Mouse (Mus musculus) left cerebral cortex, adult 8-10 months (tissue): ENCODE results near the gene Iqcf6. TPM values are rescaled to one million over a fixed set of nuclear protein-coding genes. Genes with fewer than 3 reads are reported as not detected.
A peak's percentile ranks its signal among the peaks of the same experiment; 100 is the strongest.

Experiments
- DNase-seq, 2 experiments: peaks; one replicate each; pipeline ENCODE4 v3.0.0; 2022; ENCODE audit warnings: low spot score in 2 of 2
- total RNA-seq, 4 experiments: library from RNA; stranded (reverse); gene quantifications; 2 replicates each; pipeline ENCODE4 v1.2.4; 2022

Iqcf6 gene
- total RNA-seq, 4 experiments from 2014 or later, result not detected

DNA sequence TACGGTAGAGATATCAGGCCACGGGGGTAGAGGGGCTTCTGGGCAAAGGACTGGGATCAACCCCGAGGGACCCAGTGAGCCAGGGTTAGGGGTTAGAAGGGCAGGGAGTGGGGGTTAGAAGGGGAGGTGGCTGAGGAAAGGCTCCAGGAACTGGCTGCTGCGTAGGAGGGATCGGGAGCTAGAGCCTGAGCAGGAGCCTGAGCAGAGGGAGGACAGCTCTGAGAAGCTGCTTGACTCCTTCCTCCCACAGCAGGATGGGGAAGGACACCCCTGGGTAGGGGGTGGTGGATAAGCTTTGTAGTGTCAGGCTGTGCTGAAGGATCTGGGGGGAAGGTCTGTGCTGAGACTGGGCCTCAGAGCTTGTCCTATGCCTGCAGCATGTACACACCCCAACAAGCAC is 30.4 kb downstream of the Iqcf6 start:
- no peak for DNase-seq

DNA sequence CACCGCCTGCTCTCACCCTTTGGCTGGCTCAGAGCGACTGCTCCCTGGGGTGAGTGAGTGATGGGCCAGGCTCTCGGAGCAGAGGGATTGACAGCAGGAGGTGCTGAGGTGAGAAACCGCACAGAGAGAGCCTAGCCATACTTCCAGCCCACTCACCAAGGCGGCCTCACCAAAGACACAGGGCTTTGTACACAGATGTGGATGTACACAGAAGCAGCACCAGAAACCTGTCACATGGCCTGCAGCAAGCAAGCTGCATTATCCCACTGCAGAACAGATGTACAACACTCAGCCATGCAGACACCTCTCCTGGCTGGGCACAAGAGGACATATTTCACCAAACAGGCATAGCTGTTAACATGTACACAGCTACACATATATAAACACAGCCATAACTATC is 31.2 kb downstream of the Iqcf6 start:
- DNase-seq, result no peak

DNA sequence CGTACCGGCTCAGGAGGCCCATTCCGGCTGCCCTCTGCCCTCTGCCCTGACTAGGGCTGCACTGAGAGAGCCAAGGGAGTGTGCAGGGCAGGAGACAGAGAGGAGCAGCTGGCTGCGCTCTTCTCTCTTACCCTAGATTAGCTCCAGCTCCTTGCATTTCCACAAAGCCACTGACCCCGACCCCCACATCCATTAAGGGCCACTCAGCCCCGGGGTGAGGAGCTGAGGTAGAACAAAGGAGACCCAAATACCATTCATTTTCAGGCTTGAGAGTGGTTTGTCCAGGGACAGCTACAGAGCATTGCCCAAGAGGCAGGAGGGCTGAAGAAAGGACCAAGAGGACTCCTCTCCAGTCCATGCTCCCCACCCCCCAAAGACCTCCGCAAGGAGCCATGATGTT is 33.1 kb downstream of the Iqcf6 start:
- DNase-seq, result no peak

DNA sequence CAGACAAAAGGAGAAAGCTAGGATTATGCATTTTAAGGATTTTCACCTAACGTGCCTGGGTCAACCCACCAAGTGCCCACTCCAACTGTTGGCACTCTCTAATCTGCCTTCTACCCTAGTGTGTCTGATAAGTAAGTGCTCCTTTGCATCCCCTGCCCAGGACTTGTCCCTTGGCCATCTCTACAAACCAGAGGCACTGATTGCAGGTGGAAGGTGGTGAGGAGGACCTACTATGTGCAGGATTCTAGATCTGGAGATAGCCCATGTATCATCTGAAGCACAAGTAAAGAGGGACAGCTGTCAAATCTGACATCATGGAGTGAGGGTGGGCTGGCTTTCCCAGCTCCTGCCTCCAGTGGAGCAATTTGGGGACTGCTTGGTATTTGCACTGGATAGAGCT is 33.6 kb downstream of the Iqcf6 start:
- no peak for DNase-seq

DNA sequence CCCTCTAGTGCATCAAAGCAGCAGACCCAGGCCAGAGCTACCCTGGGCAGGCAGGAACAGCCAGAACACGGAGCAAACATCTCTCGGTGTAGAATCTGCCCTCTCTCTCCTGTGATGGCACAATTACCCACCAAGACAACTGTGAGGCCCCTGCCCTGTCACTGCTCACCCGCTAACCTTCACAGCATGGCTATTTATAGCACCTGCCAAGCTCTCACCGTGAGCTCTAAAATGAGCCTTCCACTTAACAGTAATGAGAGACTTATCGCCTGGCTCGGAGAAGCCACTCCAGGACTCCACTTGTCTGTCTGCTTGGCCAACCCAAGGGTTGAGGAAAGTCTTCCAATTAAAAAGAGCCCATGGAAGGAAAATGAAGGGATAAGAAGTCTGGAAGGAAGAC is 36.8 kb downstream of the Iqcf6 start:
- DNase-seq, result no peak

DNA sequence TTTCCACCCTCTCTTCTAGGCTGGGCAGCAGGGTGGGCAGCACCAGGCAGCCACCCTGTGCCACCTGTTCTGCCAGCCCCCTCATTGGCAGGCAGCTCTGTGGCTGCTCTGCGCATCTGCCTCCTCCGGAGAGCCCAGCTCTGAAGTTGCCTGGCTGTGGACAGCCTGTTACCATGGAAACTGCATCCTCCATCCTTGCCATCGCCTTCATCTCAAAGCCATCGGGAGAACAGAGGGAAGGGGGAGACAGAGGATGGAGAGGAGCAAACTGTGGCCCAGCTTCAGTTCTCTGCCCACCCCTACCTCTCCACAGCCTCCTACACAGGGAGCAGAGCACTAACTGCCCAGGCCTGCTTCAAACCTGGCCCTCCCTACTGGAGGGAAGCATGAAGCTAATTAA is 38.1 kb downstream of the Iqcf6 start:
- peak in 1 of 2 experiments; percentile 93 for DNase-seq

DNA sequence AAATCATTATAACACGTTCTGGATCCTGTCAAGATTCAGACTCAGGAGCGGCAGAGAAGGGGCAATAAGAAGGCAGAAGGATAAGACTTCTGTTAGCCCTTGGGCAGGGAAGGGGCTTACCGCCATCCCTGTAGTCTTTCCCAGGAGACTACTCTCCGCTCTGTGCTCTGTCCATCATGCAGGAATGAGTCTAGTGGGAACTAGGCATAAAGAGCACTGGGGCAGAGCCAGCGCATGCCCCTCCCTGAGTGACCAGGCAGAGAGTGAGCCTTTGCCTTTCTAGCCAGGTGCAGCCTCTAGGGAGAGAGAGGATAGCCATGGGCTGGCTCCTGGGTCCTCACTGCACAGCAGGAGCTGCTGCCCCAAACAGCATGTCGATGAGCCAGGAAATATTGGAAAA is 38.5 kb downstream of the Iqcf6 start:
- no peak for DNase-seq

DNA sequence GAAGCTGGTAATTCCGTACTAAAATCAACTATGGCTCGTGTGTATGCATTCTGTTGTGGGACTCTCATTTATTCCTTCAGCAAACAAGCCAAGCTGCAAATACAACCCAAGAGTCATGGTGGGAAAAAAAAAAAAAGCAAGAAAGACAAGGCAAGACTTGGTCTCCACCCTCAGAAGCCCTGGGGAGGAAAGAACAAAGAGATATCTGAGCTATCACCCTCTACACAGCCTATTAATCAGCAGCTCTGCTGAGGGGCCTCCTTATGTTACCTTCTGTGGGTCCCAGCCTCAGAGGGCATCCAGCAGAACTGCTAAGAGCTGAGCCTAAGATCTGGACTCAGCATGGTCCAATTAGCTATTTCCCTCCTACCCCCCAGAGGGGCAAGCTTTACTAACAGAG is 47.5 kb downstream of the Iqcf6 start:
- DNase-seq, result no peak

DNA sequence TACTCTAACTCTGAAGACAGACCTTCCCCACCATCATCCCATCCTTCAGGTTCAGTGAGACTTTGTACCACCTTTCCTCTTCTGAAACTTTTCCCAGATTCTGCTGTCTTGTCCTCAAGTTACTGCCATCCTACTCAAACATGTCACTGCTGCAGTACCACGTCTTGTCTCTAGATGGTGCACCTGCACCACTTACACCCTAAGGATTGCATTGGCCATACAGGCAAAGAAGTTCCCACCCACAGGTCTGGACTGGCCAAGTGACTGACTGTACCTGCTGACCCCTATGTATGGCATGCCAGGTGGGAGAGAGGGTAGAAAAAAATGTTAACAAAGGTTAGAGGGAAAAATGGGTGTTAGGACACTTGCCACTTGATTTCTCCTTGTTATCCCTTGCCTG is 49.1 kb downstream of the Iqcf6 start:
- peak; percentile 71 to 84 for DNase-seq

DNA sequence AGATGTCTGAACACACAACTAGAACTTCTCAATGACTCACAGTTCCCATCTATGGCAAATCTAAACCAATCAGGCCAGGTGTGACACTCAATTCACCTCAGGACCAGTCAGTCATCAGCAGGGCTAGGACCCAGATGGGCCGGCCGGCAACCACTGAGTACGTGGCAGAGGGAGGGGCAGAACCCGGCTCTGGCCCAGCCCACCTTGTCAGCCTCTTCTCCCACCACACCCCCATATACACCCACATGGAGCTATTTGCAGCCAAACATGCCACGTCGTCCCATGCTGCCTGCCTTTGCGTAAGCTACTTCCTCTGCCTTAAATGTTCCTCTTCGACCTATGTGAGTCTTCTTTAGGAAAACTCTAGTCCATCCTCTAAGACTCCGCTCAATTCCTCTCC is 49.6 kb downstream of the Iqcf6 start:
- peak in 1 of 2 experiments; percentile 59 for DNase-seq

DNA sequence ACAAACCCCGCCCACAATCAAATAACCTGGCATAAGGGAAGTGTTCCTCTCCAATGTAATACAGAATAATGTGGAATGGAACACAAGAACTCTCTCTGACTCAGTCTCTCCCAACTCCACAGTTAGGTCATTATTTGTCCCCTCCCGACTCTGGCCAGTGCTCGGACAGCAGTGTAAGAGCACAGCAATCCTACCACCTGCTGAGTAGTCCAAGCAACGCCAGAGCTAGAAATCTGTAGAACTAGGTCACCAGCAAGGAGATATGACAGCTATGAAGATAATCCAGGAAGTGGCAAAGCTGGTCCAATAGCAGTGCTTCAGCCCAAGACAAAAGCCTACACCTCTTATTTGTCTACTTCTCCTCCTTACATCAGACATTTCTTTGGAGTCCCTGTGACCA is 50.2 kb downstream of the Iqcf6 start:
- no peak for DNase-seq

Other genes with a start within 250 kb of the Iqcf6 start
- 100 to 1,000 TPM; 266 to 312 (median 299) TPM for gene Rpl29, start 197.1 kb upstream of the Iqcf6 start, total RNA-seq
- 10 to 100 TPM; 23.2 to 24.3 (median 23.7) TPM for gene Acy1, start 188.3 kb upstream of the Iqcf6 start, total RNA-seq
- gene Abhd14b, start 179.1 kb upstream of the Iqcf6 start, total RNA-seq, result 10 to 100 TPM; 14.6 to 16.1 (median 15.3) TPM
- gene Abhd14a, start 178.9 kb upstream of the Iqcf6 start, total RNA-seq, result 10 to 100 TPM; 31.7 to 35.8 (median 34.5) TPM
- 100 to 1,000 TPM; 201 to 223 (median 211) TPM for gene Pcbp4, start 173.3 kb upstream of the Iqcf6 start, total RNA-seq
- gene Gpr62, start 160.6 kb upstream of the Iqcf6 start, total RNA-seq, result 10 to 100 TPM; 11.7 to 15.6 (median 12.7) TPM
- 10 to 100 TPM; 26.9 to 47.9 (median 32.8) TPM for gene Rrp9, start 150.6 kb upstream of the Iqcf6 start, total RNA-seq
- 1 to 10 TPM; 6.1 to 7.8 (median 7.0) TPM for gene Parp3, start 149.6 kb upstream of the Iqcf6 start, total RNA-seq
- gene Iqcf1, start 126.6 kb upstream of the Iqcf6 start, total RNA-seq, result not detected
- gene Iqcf5, start 112.0 kb upstream of the Iqcf6 start, total RNA-seq, result 1 to 10 TPM in 1 of 4 experiments, under 1 TPM in 2, not detected in 1; 0.68 to 1.2 (median 0.79) TPM
- not detected for gene Iqcf3, start 65.0 kb upstream of the Iqcf6 start, total RNA-seq
- not detected for gene Iqcf4, start 55.6 kb upstream of the Iqcf6 start, total RNA-seq
- gene Grm2, start 29.5 kb downstream of the Iqcf6 start, total RNA-seq, result 10 to 100 TPM; 42.5 to 59.1 (median 45.4) TPM
- gene Tex264, start 59.3 kb downstream of the Iqcf6 start, total RNA-seq, result 100 to 1,000 TPM in 3 of 4 experiments, 10 to 100 TPM in 1; 94.4 to 115 (median 103) TPM
- gene Rad54l2, start 162.6 kb downstream of the Iqcf6 start, total RNA-seq, result 10 to 100 TPM; 15.9 to 17.9 (median 17.0) TPM
- gene Dcaf1, start 195.3 kb downstream of the Iqcf6 start, total RNA-seq, result 10 to 100 TPM; 29.7 to 34.9 (median 32.1) TPM